Mouse (Mus musculus): Measurements from ENCODE around the gene Rinl.

GRCm38 (mm10) chr7:28780857-28781256 lies 7.9 kb upstream of the Rinl start:
- no peak for TF ChIP-seq CTCF (IDR thresholded peaks at IDR 0.05; ENCODE audit: control insufficient read depth, insufficient read depth, insufficient replicate concordance, low read depth, low read length)
- TF ChIP-seq POLR2A (IDR thresholded peaks at IDR 0.05; ENCODE audit: control insufficient read depth, low read depth, low read length) = no peak

Data from testis, adult 2 months (tissue).